Mouse (Mus musculus) testis, postnatal 10 days (tissue): ENCODE measurements around the gene Ncbp2.

Experiments used
- DNase-seq: peaks from one replicate; pipeline ENCODE4 v3.0.0; 2021; ENCODE audit warnings: low spot score

Ncbp2 gene

DNA sequence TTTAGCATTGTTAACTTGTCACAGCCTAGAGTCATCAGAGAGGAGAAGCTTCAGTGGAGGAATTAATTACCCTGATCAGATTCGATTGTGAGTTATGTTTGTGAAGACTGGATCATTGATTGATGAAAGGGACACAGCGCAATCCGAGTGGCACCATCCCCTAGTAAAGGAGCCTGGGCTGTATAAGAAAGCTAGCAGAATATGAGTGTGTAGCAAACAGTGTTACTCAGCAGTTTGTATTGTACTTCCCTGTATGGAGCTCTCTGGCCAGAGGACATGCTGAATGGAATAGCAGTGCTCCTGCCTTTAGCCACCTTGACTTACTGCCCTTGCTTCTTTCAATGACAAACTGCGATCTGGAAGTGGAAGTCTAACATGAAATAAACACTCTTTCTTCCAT lies 62.0 kb downstream of the Ncbp2 start:
- DNase-seq: no peak
